Mouse (Mus musculus): Measurements from ENCODE around the gene Gtf3a.

- TF ChIP-seq GATA1 (IDR thresholded peaks at IDR 0.05; ENCODE audit: low read length), result no peak
- TF ChIP-seq TAL1 (IDR thresholded peaks at IDR 0.05; ENCODE audit: low read length), result no peak
These were observed 24.9 kb upstream of the Gtf3a start for GRCm38 (mm10) chr5:146923547-146923946.

All from erythroblast, embryonic 14.5 days (primary cell).